24 mouse cellular contexts compared by ENCODE assay signal in the genomic region with DNA sequence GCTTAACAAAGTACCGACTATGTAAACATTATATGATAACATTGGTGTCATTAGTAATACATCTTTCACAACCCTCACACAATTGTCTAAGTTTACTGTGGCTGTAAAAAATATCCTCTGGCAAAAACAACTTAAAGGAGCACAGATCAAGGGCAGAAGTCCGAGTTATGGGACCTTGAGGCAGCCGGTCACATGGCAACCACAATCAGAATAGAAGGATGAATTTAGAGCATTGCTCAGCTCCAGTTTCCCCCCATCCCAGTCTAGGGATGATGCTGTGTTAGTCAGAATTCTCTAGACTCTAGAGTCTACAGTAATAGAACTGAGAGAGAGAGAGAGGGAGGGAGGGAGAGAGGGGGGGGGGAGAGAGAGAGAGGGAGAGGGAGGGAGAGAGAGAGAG.
DNase-seq lines count a peak whose midpoint lies in the region; ATAC-seq lines count a peak whose summit lies in the region.
"Had no signal": no experiment of that assay in that cellular context is flagged by ENCODE, and none has a peak within 500 bp of the region (broad histone marks: within the 10 kb centered on the region; RNA-seq: fewer than 3 reads in every experiment).

No protein-coding gene starts in this region.

- H3K4me3 ChIP-seq in forebrain, embryonic 14.5 days (ENCODE audit: low read depth, low read length): no peak overlapping the region
- H3K4me3 ChIP-seq in forebrain, embryonic 10.5 days: no peak overlapping the region
- no peak overlapping the region for H3K4me3 ChIP-seq in midbrain, embryonic 12.5 days
- no peak overlapping the region for H3K4me3 ChIP-seq in midbrain, embryonic 13.5 days (replicated peaks)
- H3K4me3 ChIP-seq: erythroblast, embryonic 14.5 days; heart, embryonic 10.5 days; heart, embryonic 15.5 days; hindbrain, embryonic 12.5 days; limb, embryonic 10.5 days; limb, embryonic 15.5 days; liver, embryonic 15.5 days had no signal

- H3K36me3 ChIP-seq in forebrain, embryonic 14.5 days (ENCODE audit: control insufficient read depth, insufficient read depth, low read length): no peaks in the 10 kb centered on the region
- no peaks in the 10 kb centered on the region for H3K36me3 ChIP-seq in forebrain, embryonic 10.5 days (replicated peaks)
- H3K36me3 ChIP-seq in midbrain, embryonic 12.5 days: no peaks in the 10 kb centered on the region
- no peaks in the 10 kb centered on the region for H3K36me3 ChIP-seq in midbrain, embryonic 13.5 days
- H3K36me3 ChIP-seq: G1E; heart, embryonic 10.5 days; heart, embryonic 15.5 days; hindbrain, embryonic 12.5 days; limb, embryonic 10.5 days; limb, embryonic 15.5 days; liver, embryonic 15.5 days had no signal

- no peak overlapping the region for H3K4me2 ChIP-seq in forebrain, embryonic 14.5 days (ENCODE audit: low read length)
- no peak overlapping the region for H3K4me2 ChIP-seq in midbrain, embryonic 12.5 days (replicated peaks)
- no peak overlapping the region for H3K4me2 ChIP-seq in midbrain, embryonic 13.5 days (replicated peaks)
- H3K4me2 ChIP-seq: heart, embryonic 15.5 days; hindbrain, embryonic 12.5 days; limb, embryonic 15.5 days; liver, embryonic 15.5 days; lung, embryonic 14.5 days had no signal

- H3K27me3 ChIP-seq in forebrain, embryonic 14.5 days (replicated peaks; ENCODE audit: control insufficient read depth, insufficient read depth, low read length): no peaks in the 10 kb centered on the region
- H3K27me3 ChIP-seq in forebrain, embryonic 10.5 days (ENCODE audit: poor library complexity, severe bottlenecking): no peaks in the 10 kb centered on the region
- H3K27me3 ChIP-seq in midbrain, embryonic 12.5 days: no peaks in the 10 kb centered on the region
- no peaks in the 10 kb centered on the region for H3K27me3 ChIP-seq in midbrain, embryonic 13.5 days
- H3K27me3 ChIP-seq: heart, embryonic 15.5 days; hindbrain, embryonic 12.5 days; limb, embryonic 15.5 days; liver, embryonic 15.5 days had no signal

- ATAC-seq in forebrain, embryonic 14.5 days: no peak
- 0 out of 2 replicates have a peak, but pooled peaks have one; percentile 20 for ATAC-seq in midbrain, embryonic 12.5 days (ENCODE audit: low FRiP score, low read depth)
- no peak for ATAC-seq in midbrain, embryonic 13.5 days
- ATAC-seq: inflammation-experienced regulatory T-cells, adult 6 months had no signal

- H3K9ac ChIP-seq in forebrain, embryonic 14.5 days (ENCODE audit: low read length): no peak overlapping the region
- no peak overlapping the region for H3K9ac ChIP-seq in midbrain, embryonic 12.5 days (replicated peaks)
- H3K9ac ChIP-seq in midbrain, embryonic 13.5 days (replicated peaks): no peak overlapping the region
- H3K9ac ChIP-seq: heart, embryonic 15.5 days; hindbrain, embryonic 12.5 days; limb, embryonic 15.5 days; liver, embryonic 15.5 days; lung, embryonic 14.5 days had no signal

- peaks cover 14% of the 10 kb centered on the region for H3K4me1 ChIP-seq in forebrain, embryonic 14.5 days (ENCODE audit: control insufficient read depth, insufficient read depth, low read length)
- peaks cover 9% of the 10 kb centered on the region; the same call in 1 of the 2 replicates for H3K4me1 ChIP-seq in forebrain, embryonic 10.5 days
- H3K4me1 ChIP-seq in midbrain, embryonic 12.5 days: peaks cover 9% of the 10 kb centered on the region
- H3K4me1 ChIP-seq in midbrain, embryonic 13.5 days (replicated peaks): peaks cover 26% of the 10 kb centered on the region
- H3K4me1 ChIP-seq: heart, embryonic 10.5 days; heart, embryonic 15.5 days; limb, embryonic 10.5 days; limb, embryonic 15.5 days; liver, embryonic 15.5 days had no signal

- DNase-seq in adrenal gland, adult 8-10 months: peak; percentile 29
- no peak for DNase-seq in adrenal gland, postnatal 10 days
- no peak for DNase-seq in forebrain, embryonic 14.5 days (ENCODE audit: low spot score)
- no peak for DNase-seq in forebrain, embryonic 10.5 days (ENCODE audit: extremely low spot score, low spot score)
- peak; percentile 7 for DNase-seq in adrenal gland, postnatal 25 days
- DNase-seq: gastrocnemius, postnatal 14 days; kidney, adult 11 months; kidney, postnatal 14 days; layer of hippocampus, adult 9-11 months; lung, embryonic 14.5 days; lung, postnatal 14 days; thymus, adult 2 months; thymus, postnatal 4 days had no signal

- H3K27ac ChIP-seq in forebrain, embryonic 14.5 days (ENCODE audit: low read depth, low read length): peak overlapping the region; percentile 67; the same call in 1 of the 2 replicates
- H3K27ac ChIP-seq in forebrain, embryonic 10.5 days: no peak overlapping the region
- H3K27ac ChIP-seq in midbrain, embryonic 12.5 days (replicated peaks): no peak overlapping the region
- no peak overlapping the region for H3K27ac ChIP-seq in midbrain, embryonic 13.5 days
- H3K27ac ChIP-seq: heart, embryonic 10.5 days; heart, embryonic 15.5 days; hindbrain, embryonic 12.5 days; limb, embryonic 10.5 days; limb, embryonic 15.5 days; liver, embryonic 15.5 days had no signal

- WGBS in forebrain, embryonic 14.5 days: 83% methylated on average over 3 of the region's 3 CpGs
- 92% methylated on average over 3 of the region's 3 CpGs for WGBS in forebrain, embryonic 10.5 days
- WGBS in midbrain, embryonic 12.5 days: 92% methylated on average over 3 of the region's 3 CpGs
- 86% methylated on average over 3 of the region's 3 CpGs for WGBS in midbrain, embryonic 13.5 days

- no peaks in the 10 kb centered on the region for H3K9me3 ChIP-seq in forebrain, embryonic 14.5 days (replicated peaks; ENCODE audit: control insufficient read depth, low read length)
- no peaks in the 10 kb centered on the region for H3K9me3 ChIP-seq in forebrain, embryonic 10.5 days
- H3K9me3 ChIP-seq in midbrain, embryonic 12.5 days: no peaks in the 10 kb centered on the region
- no peaks in the 10 kb centered on the region for H3K9me3 ChIP-seq in midbrain, embryonic 13.5 days
- H3K9me3 ChIP-seq: G1E; heart, embryonic 10.5 days; heart, embryonic 15.5 days; hindbrain, embryonic 12.5 days; limb, embryonic 10.5 days; limb, embryonic 15.5 days; liver, embryonic 15.5 days had no signal

Comparison
In these comparisons a context has a peak if more than half of its experiments do, and no peak if none do; other contexts are left out.
1. DNase-seq: peak in adrenal gland, adult 8-10 months (single experiment) and adrenal gland, postnatal 25 days (single experiment); none in adrenal gland, postnatal 10 days (single experiment), forebrain, embryonic 14.5 days (single experiment) and forebrain, embryonic 10.5 days (single experiment).